Mouse (Mus musculus) kidney, postnatal 10 days (tissue): ENCODE results near the gene Sh3bp4.
A peak's percentile ranks its signal among the peaks of the same experiment; 100 is the strongest.

Experiments
- DNase-seq: peaks from one replicate; pipeline ENCODE4 v3.0.0; 2021; ENCODE audit warnings: mixed read lengths

Gene Sh3bp4

DNA sequence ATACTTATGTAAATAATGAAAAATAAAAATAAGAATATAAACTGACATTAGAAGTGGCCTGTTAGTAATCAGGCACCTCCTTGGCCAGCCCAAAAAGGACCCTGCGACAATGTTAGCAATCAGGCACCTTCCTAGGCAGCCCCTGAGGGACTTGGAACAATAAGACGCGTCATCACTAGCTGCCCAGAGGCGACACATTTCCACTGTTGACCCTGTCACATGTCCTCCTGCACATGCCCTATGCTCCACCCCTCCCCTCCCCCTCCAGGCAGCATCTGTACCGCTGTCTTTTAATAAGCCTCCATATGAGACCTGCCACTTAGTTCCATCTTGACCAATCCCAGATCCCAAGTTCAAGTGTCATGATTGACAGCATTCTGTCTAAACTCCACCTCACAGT is 119.0 kb downstream of the Sh3bp4 start:
- peak; percentile 25 for DNase-seq

DNA sequence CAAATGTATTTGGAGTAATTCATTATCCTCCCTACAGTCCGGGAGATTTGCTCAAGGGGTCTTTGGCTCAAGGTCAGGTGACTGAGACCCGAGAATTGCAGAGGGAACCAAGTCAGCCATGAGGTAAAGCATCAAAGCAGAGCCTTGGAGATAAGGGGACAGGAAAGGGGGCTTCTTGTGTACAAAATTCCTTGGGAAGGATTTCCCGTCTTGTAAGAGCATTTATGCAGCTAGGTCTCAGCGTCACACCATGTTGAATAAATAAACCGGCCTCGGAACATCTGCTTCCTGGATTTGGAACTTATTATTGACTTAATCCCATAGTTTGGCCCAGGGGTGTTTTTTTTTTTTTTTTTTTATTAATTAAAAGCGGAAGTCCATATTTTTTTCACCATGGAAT is 120.4 kb downstream of the Sh3bp4 start:
- DNase-seq, result no peak

- peak; percentile 92 for DNase-seq
These were observed 121.0 kb downstream of the Sh3bp4 start for GRCm38 (mm10) chr1:89191127-89191740.

DNA sequence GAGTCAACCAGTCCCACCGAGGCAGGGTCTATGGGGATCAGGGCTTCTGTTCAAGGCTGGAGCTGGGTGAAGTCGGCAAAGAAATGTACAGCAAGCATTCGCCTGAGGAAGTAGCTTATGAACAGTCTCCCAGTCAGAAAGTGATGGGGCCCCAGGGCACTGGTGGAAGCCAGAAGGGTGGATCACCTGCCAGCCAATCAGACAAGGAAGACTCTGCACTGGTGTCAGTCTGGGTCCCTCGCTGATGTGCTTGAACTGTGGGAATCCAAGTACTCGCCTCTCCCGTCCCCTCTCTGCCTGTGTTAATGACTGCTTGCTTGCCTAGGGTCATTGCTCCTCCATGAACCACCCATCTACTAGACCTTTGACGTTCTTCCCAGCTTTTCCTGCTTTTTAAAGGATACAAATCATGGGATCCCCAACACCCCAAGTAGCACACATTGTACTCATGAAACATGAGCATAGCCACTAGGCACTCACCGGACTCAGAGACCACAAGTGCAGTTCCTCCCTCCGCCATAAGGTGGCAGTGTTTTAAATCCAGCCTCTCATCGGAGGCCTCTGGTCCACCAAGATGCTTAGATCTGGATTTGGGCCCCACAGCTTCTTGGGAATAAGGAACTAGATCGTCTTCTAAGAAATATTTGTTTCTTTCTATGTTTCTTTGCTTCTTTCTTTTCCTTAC is 122.5 kb downstream of the Sh3bp4 start:
- peak; percentile 58 for DNase-seq

DNA sequence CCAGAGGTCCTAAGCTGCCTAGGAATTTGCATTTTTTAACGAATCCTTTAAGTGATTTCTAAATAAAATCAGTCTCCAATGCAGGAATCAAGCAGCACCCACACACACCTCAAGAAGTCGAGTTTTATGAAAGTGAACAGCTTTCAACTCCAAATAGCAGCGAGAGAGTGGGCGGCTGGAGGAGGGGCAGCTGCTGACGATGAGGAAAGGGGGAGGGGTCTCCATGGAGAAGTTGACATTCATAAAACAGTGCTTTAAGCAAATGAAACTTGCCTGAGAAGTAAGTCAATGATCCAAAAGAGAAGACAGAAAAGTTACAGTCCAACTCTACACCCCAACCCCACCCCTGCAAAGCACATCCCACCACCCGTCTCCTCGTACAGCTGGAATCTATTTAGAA is 123.4 kb downstream of the Sh3bp4 start:
- DNase-seq, result no peak

DNA sequence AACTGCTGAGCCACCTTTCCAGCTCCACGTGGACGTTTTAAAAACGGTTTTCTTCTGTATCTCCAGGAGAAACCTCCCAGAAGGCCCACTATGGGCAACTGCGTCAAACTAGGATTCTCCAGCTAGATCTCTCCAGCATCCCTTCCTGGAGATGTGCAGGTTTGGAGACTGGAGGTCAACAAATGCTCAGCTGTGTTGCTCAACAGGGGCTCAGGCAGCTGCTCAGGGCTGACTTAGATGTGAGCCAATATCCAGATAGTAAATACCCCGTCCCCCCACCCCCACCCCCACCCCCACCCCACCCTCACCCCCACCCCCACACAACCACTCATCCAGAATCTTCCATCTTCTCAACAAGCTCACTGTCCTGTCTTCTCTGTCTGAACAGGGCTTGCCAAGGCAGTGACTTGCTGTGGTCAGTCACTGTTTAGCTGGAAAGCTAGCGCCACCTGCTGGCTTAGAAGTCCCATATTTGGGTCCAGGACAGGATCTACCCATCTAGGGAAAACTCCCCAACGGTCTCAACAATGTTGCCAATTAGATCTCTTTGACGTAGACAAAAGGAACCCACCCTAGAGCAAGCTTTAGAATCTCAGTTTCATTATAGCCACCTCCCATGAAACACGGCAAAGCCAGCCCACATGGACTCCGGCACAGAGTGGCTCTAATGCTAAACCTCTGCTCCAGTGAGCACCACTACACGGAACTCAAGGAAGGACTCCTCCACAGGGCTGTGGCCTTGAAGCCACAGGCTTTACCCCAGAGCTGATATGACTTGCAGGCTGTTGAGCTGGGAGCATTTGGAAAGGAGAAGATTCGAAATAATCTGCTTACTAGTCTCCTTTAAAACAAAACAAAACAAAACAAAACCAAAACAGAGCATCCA is 125.9 kb downstream of the Sh3bp4 start:
- DNase-seq, result peak; percentile 93
